23 mouse cellular contexts compared by ENCODE assay signal in the genomic region with DNA sequence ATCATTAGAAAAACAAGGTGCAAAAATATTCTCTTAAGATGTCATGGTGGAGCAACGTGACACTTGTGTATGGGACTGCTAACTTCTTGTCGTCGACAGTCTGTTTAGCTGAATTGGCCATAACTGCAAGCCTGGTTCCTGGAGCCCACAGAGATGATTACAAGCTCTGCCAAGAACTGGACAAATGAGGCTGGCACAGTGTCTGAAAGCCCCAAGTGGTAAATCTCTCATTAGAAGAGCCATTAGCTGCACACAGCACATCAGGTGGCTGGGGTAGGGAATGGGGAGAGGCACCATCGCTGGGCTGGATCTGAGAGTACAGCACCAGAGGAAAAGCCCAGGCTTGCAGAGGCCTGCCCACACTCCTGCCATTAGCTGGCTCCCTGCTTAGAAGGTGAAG. TPM values are rescaled to one million over a fixed set of nuclear protein-coding genes. Genes with fewer than 3 reads are reported as not detected.
"Had no signal": no experiment of that assay in that cellular context is flagged by ENCODE, and none has a peak within 500 bp of the region (broad histone marks: within the 10 kb centered on the region; RNA-seq: fewer than 3 reads in every experiment).

No protein-coding gene starts in this region.

- H3K36me3 ChIP-seq: kidney, embryonic 15.5 days; limb, embryonic 12.5 days; limb, embryonic 15.5 days; neural tube, embryonic 13.5 days had no signal

- H3K27me3 ChIP-seq: kidney, embryonic 15.5 days; limb, embryonic 12.5 days; limb, embryonic 15.5 days; neural tube, embryonic 13.5 days had no signal

- DNase-seq: kidney, adult 8-10 months; kidney, postnatal 10 days; kidney, postnatal 36 days; layer of hippocampus, adult 9-11 months; liver, postnatal 0 days; lung, embryonic 14.5 days; midbrain, embryonic 14.5 days; retina, postnatal 1 day; right cerebral cortex, postnatal 25 days; spleen, adult 18-20 months; thymus, adult 18-20 months; thymus, postnatal 36 days had no signal

- H3K4me1 ChIP-seq: kidney, embryonic 15.5 days; limb, embryonic 12.5 days; limb, embryonic 15.5 days; neural tube, embryonic 13.5 days had no signal

- H3K27ac ChIP-seq: kidney, embryonic 15.5 days; limb, embryonic 12.5 days; limb, embryonic 15.5 days; liver, embryonic 14.5 days; macrophage; neural tube, embryonic 13.5 days had no signal

- H3K9me3 ChIP-seq: kidney, embryonic 15.5 days; limb, embryonic 12.5 days; limb, embryonic 15.5 days; neural tube, embryonic 13.5 days had no signal

- H3K4me3 ChIP-seq: kidney, embryonic 15.5 days; limb, embryonic 12.5 days; limb, embryonic 15.5 days; myocyte; neural tube, embryonic 13.5 days had no signal

RNA-seq across cellular contexts. Expression of a gene that starts 16.2 kb away (rescaled TPM):
- total RNA-seq: megakaryocyte, adult 5-6 weeks; monocyte, adult 5-6 weeks; neutrophil, adult 5-6 weeks had no signal
- polyA plus RNA-seq: liver, embryonic 11.5 days; liver, postnatal 0 days; macrophage had no signal
